Mouse (Mus musculus): ENCODE measurements around the gene Tssk4. TPM values are rescaled to one million over a fixed set of nuclear protein-coding genes. Genes with fewer than 3 reads are reported as not detected.

Gene Tssk4
- polyA plus RNA-seq, 1 experiment from 2014 or later = 0.75 TPM

GRCm38 (mm10) chr14:55618486-55619195 lies 31.3 kb upstream of the Tssk4 start:
- H3K36me3 ChIP-seq = no peaks in the 10 kb centered on the region
- 32% methylated on average over 22 of the region's 22 CpGs for WGBS
- H3K4me1 ChIP-seq (replicated peaks) = peaks cover 4% of the 10 kb centered on the region; the same call in 1 of the 2 replicates
- peak overlapping the region; percentile 52 for H3K4me2 ChIP-seq (replicated peaks)
- peak; percentile 41; the same call in 1 of the 2 replicates for ATAC-seq
- H3K4me3 ChIP-seq (replicated peaks) = peak overlapping the region; percentile 23
- H3K27me3 ChIP-seq (replicated peaks) = no peaks in the 10 kb centered on the region
- peak overlapping the region; percentile 32; the same call in 1 of the 2 replicates for H3K9ac ChIP-seq
- H3K9me3 ChIP-seq = no peaks in the 10 kb centered on the region
- no peak overlapping the region for H3K27ac ChIP-seq

- Histone ChIP-seq H3K27me3 (replicated peaks) (no peaks in the 10 kb centered on the region), H3K4me2 (replicated peaks) (no peak overlapping the region), H3K4me1 (replicated peaks) (no peaks in the 10 kb centered on the region), H3K9ac (no peak overlapping the region), H3K27ac (no peak overlapping the region), H3K4me3 (replicated peaks) (no peak overlapping the region), H3K36me3 (peaks cover 70% of the 10 kb centered on the region), H3K9me3 (no peaks in the 10 kb centered on the region)
- no peak for ATAC-seq
- 83% methylated on average over 27 of the region's 27 CpGs for WGBS
Measured at GRCm38 (mm10) chr14:55628077-55628827, 21.7 kb upstream of the Tssk4 start.

- H3K36me3 ChIP-seq = peaks cover 74% of the 10 kb centered on the region
- no peaks in the 10 kb centered on the region for H3K27me3 ChIP-seq (replicated peaks)
- no peak overlapping the region for H3K4me3 ChIP-seq (replicated peaks)
- no peak; the same call in 1 of the 2 replicates for ATAC-seq
- no peak overlapping the region for H3K27ac ChIP-seq
- no peaks in the 10 kb centered on the region for H3K4me1 ChIP-seq (replicated peaks)
- 55% methylated on average over 5 of the region's 5 CpGs for WGBS
- H3K9ac ChIP-seq = no peak overlapping the region
- no peak overlapping the region for H3K4me2 ChIP-seq (replicated peaks)
- H3K9me3 ChIP-seq = no peaks in the 10 kb centered on the region
Measured at GRCm38 (mm10) chr14:55629312-55629711, 20.7 kb upstream of the Tssk4 start.

GRCm38 (mm10) chr14:55634874-55635522 lies 15.0 kb upstream of the Tssk4 start:
- ATAC-seq = peak; percentile 67
- Histone ChIP-seq H3K4me2 (replicated peaks) (peak overlapping the region; percentile 94), H3K4me3 (replicated peaks) (peak overlapping the region; percentile 63), H3K36me3 (peaks cover 60% of the 10 kb centered on the region), H3K9ac (peak overlapping the region; percentile 58), H3K9me3 (no peaks in the 10 kb centered on the region), H3K4me1 (replicated peaks) (no peaks in the 10 kb centered on the region), H3K27me3 (replicated peaks) (no peaks in the 10 kb centered on the region), H3K27ac (peak overlapping the region; percentile 60)
- WGBS = 3% methylated on average over 23 of the region's 23 CpGs

GRCm38 (mm10) chr14:55635523-55636007 lies 14.4 kb upstream of the Tssk4 start, which contains the start of gene Ipo4:
Gene Ipo4, minus strand, starts transcription at chr14:55635957.
- Histone ChIP-seq H3K9ac (peak within 1 kb of the TSS; percentile 58), H3K4me1 (replicated peaks) (no peaks in the 10 kb centered on the region), H3K9me3 (no peaks in the 10 kb centered on the region), H3K4me3 (replicated peaks) (peak within 1 kb of the TSS; percentile 63), H3K4me2 (replicated peaks) (peak within 1 kb of the TSS; percentile 94), H3K27ac (peak within 1 kb of the TSS; percentile 60), H3K36me3 (peaks cover 59% of the 10 kb centered on the region), H3K27me3 (replicated peaks) (no peaks in the 10 kb centered on the region)
- WGBS = 1% methylated on average over 33 of the region's 33 CpGs
- peak; percentile 93 for ATAC-seq

GRCm38 (mm10) chr14:55637795-55638194 lies 12.2 kb upstream of the Tssk4 start, which contains the start of gene Gm49378:
Gene Gm49378, minus strand, starts transcription at chr14:55637895.
- ATAC-seq = no peak
- H3K27ac ChIP-seq = no peak within 1 kb of the TSS
- H3K4me2 ChIP-seq (replicated peaks) = no peak within 1 kb of the TSS
- H3K9ac ChIP-seq = no peak within 1 kb of the TSS
- WGBS = 94% methylated on average over 9 of the region's 9 CpGs
- H3K36me3 ChIP-seq = peaks cover 47% of the 10 kb centered on the region
- H3K27me3 ChIP-seq (replicated peaks) = no peaks in the 10 kb centered on the region
- peaks cover 6% of the 10 kb centered on the region for H3K4me1 ChIP-seq (replicated peaks)
- H3K9me3 ChIP-seq = no peaks in the 10 kb centered on the region
- no peak within 1 kb of the TSS for H3K4me3 ChIP-seq (replicated peaks)

- no peak for ATAC-seq
- Histone ChIP-seq H3K4me2 (replicated peaks) (no peak overlapping the region), H3K27me3 (replicated peaks) (no peaks in the 10 kb centered on the region), H3K4me1 (replicated peaks) (peaks cover 16% of the 10 kb centered on the region), H3K9ac (no peak overlapping the region), H3K4me3 (replicated peaks) (no peak overlapping the region), H3K9me3 (no peaks in the 10 kb centered on the region), H3K27ac (0 out of 2 replicates have a peak overlapping the region, but pooled peaks have one; percentile 17), H3K36me3 (peaks cover 37% of the 10 kb centered on the region)
- WGBS = 98% methylated on average over 14 of the region's 14 CpGs
Measured at GRCm38 (mm10) chr14:55640816-55641215, 9.2 kb upstream of the Tssk4 start.

GRCm38 (mm10) chr14:55641291-55641690 lies 8.7 kb upstream of the Tssk4 start:
- Histone ChIP-seq H3K9me3 (no peaks in the 10 kb centered on the region), H3K4me2 (replicated peaks) (no peak overlapping the region), H3K27ac (no peak overlapping the region), H3K36me3 (peaks cover 36% of the 10 kb centered on the region), H3K4me1 (replicated peaks) (peaks cover 16% of the 10 kb centered on the region), H3K9ac (no peak overlapping the region), H3K4me3 (replicated peaks) (no peak overlapping the region), H3K27me3 (replicated peaks) (no peaks in the 10 kb centered on the region)
- 94% methylated on average over 13 of the region's 13 CpGs for WGBS
- no peak for ATAC-seq

GRCm38 (mm10) chr14:55642679-55643059 lies 7.3 kb upstream of the Tssk4 start:
- H3K4me1 ChIP-seq (replicated peaks) = peaks cover 16% of the 10 kb centered on the region
- 18% methylated on average over 8 of the region's 8 CpGs for WGBS

GRCm38 (mm10) chr14:55643060-55643907 lies 6.7 kb upstream of the Tssk4 start, which contains the start of gene Tm9sf1:
Gene Tm9sf1, minus strand, starts transcription at chr14:55643806.
- no peaks in the 10 kb centered on the region for H3K9me3 ChIP-seq
- WGBS = under 1% methylated on average over 89 of the region's 89 CpGs
- H3K9ac ChIP-seq = peak within 1 kb of the TSS; percentile 99
- H3K27me3 ChIP-seq (replicated peaks) = no peaks in the 10 kb centered on the region
- H3K4me1 ChIP-seq (replicated peaks) = peaks cover 16% of the 10 kb centered on the region
- H3K27ac ChIP-seq = peak within 1 kb of the TSS; percentile 97
- peak; percentile 92 for ATAC-seq
- peaks cover 21% of the 10 kb centered on the region for H3K36me3 ChIP-seq
- H3K4me3 ChIP-seq (replicated peaks) = peak within 1 kb of the TSS; percentile 98
- peak within 1 kb of the TSS; percentile 80 for H3K4me2 ChIP-seq (replicated peaks)

More at GRCm38 (mm10) chr14:55642679-55643059, 7.3 kb upstream of the Tssk4 start:
- H3K27ac ChIP-seq = peak overlapping the region; percentile 97
- no peaks in the 10 kb centered on the region for H3K9me3 ChIP-seq
- peaks cover 26% of the 10 kb centered on the region for H3K36me3 ChIP-seq
- H3K27me3 ChIP-seq (replicated peaks) = no peaks in the 10 kb centered on the region
- ATAC-seq = peak; percentile 21; the same call in 1 of the 2 replicates
- H3K4me3 ChIP-seq (replicated peaks) = peak overlapping the region; percentile 98
- H3K4me2 ChIP-seq (replicated peaks) = peak overlapping the region; percentile 80
- H3K9ac ChIP-seq = peak overlapping the region; percentile 99

- ATAC-seq = no peak
- H3K27ac ChIP-seq = peak overlapping the region; percentile 97
- peaks cover 15% of the 10 kb centered on the region for H3K36me3 ChIP-seq
- peak overlapping the region; percentile 99 for H3K9ac ChIP-seq
- peaks cover 16% of the 10 kb centered on the region for H3K4me1 ChIP-seq (replicated peaks)
- H3K4me3 ChIP-seq (replicated peaks) = peak overlapping the region; percentile 98
- 14% methylated on average over 17 of the region's 17 CpGs for WGBS
- H3K27me3 ChIP-seq (replicated peaks) = no peaks in the 10 kb centered on the region
- no peaks in the 10 kb centered on the region for H3K9me3 ChIP-seq
- peak overlapping the region; percentile 80 for H3K4me2 ChIP-seq (replicated peaks)
Measured at GRCm38 (mm10) chr14:55644261-55644888, 5.6 kb upstream of the Tssk4 start.

Measured in intestine, embryonic 15.5 days (tissue).